Mouse (Mus musculus) testis, postnatal 10 days (tissue): ENCODE measurements around the gene Zfp146.
"Not testable (repeated sequence)": the region's sequence is repeated elsewhere in the genome, so short reads cannot be mapped to it uniquely, and the experiment has no call there.

Experiments used
- DNase-seq: peaks from one replicate; pipeline ENCODE4 v3.0.0; 2021; ENCODE audit warnings: low spot score

Zfp146 gene

DNA sequence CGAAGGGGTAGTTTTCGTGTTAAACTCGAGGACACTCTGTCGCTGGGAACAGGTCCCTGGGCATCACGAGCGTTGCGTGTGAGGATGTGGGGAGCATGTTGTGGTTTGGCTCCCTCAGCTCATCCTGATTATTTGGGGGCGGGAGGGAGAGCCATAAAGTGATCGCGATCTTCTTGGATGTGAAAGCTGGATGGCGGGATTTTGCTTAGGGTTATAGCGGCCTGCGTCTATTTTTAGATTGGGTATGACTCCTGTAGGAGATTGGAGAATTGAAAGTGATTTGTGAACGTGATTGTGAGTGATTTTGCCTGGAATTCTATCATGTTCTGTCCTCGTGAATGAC lies 47.4 kb downstream of the Zfp146 start:
- no peak for DNase-seq

DNA sequence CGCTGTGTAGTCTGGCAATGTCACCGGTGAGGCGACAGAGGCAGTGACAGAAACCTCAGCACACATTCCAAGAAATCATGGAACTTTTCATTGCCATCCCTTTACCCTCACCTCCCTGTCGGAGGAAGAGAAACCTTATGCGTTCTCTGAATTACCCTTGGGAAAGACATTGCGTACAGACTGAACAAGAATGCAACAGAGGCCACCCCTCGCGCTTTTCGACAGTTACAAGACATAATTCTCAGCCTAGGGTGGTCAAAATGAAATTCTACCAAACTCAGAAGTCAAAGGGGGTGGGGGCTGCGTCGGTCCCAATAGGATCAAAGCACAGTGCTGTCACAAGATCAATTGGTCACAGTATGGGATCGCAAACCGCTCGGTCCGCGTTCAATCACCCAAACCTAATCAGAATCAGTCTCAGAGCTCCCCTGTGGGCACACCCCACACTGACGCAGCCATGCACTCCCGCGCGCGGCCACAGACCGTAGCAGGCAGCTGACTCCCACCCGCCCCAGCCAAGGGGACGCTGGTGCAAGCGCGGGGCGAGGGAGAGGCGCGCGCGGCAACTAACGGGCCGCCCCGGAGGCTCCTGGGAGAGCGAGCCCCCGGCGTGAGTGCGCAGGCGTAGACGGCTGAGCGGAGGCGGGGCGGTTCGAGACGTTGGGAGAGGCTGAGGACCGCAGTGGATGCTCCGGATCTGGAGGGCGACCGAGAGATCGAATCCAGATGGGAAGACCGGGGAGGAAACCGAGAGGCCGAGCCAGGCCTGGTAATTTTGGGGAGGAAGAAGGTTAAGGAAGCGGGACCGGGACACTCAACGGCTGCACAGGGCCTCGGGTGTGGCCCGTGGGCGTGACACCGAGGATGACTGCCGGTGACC lies 48.0 kb downstream of the Zfp146 start, which contains the start of gene Zfp382:
Zfp382 (plus strand) TSS at position 635 of the 880 bp plus-strand sequence.
- peak; percentile 92 for DNase-seq

DNA sequence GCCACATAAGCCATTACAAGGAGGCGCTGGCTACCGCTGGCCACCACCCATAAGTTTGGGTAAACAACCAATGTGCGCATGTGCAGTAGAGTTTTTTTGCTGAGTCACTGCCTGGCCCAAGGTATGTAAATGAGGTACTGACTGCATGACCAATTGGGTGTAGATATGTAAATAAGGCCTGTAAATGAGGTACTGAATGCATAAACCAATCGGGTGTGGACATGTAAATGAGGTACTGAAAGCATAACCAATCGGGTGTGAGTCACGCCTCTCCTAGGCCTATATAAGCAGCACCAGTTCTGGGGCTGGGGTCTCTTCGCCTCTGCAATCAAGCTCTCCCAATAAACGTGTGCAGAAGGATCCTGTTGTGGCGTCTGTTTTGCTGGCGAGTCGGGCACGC lies 51.6 kb downstream of the Zfp146 start:
- not testable (repeated sequence) for DNase-seq

DNA sequence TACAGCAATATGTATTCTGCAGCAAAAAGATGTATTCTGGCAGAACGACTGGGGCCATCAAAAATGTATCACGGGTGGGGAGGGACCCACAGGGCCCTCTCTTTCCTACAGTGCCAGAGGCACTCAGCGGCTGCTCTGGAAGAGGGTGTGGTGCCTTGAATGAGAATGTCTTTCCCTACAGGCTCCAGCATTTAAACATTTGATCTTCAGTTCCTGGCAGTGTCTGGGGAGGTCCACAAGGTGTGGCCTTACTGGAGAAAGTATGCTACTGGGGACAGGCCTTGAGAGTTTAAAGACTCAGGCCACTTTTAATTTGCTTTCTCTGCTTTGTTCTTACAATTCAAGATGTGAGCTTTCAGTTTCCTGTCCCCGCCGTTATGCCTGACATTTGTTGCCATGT lies 53.5 kb downstream of the Zfp146 start:
- no peak for DNase-seq
